Mouse (Mus musculus) heart, embryonic 16.5 days (tissue): ENCODE measurements around the gene Dnm3. TPM values are rescaled to one million over a fixed set of nuclear protein-coding genes. Genes with fewer than 3 reads are reported as not detected.

Experiments
- ATAC-seq: fragments of 200-750 bp; cut with Nextera tagmentation; replicated peaks from 2 replicates; pipeline ENCODE4 v1.8.0; 2017; ENCODE audit warnings: moderate number of reproducible peaks; ENCODE audit not compliant: insufficient read depth, low FRiP score; ENCODE audit errors: extremely low read depth
- H3K27ac ChIP-seq: fragments of 300-500 bp; sonication (generic); 2 replicates; pipeline ENCODE4 v1.5.1; 2014; ENCODE audit warnings: mild to moderate bottlenecking, low read length, control low read depth, moderate library complexity
- H3K27me3 ChIP-seq: fragments of 300-500 bp; sonication (generic); 2 replicates; pipeline ENCODE4 v1.6.1; 2014; ENCODE audit warnings: low read length, mixed read lengths; ENCODE audit not compliant: control insufficient read depth, insufficient read depth
- H3K36me3 ChIP-seq: fragments of 300-500 bp; sonication (generic); 2 replicates; pipeline ENCODE4 v1.6.1; 2014; ENCODE audit not compliant: control insufficient read depth, insufficient read depth
- H3K4me1 ChIP-seq: fragments of 300-500 bp; sonication (generic); 2 replicates; pipeline ENCODE4 v1.6.1; 2014; ENCODE audit warnings: low read length, mixed read lengths; ENCODE audit not compliant: control insufficient read depth, insufficient read depth
- H3K4me2 ChIP-seq: fragments of 300-500 bp; sonication (generic); 2 replicates; pipeline ENCODE4 v1.6.1; 2014; ENCODE audit warnings: low read depth, mild to moderate bottlenecking, control low read depth, low read length
- H3K4me3 ChIP-seq: fragments of 300-500 bp; sonication (generic); 2 replicates; pipeline ENCODE4 v1.5.1; 2014; ENCODE audit warnings: mild to moderate bottlenecking, control low read depth, low read length
- H3K9ac ChIP-seq: fragments of 300-500 bp; sonication (generic); 2 replicates; pipeline ENCODE4 v1.6.1; 2014; ENCODE audit warnings: low read length, control low read depth
- H3K9me3 ChIP-seq: fragments of 300-500 bp; sonication (generic); replicated peaks from 2 replicates; pipeline ENCODE4 v1.6.1; 2016; ENCODE audit warnings: low read length; ENCODE audit not compliant: control insufficient read depth
- WGBS: fragments of 180-500 bp; shearing (Covaris S2); extraction: QIAGEN DNeasy Blood & Tissue Kit; methylation state at CpG from one replicate; pipeline ENCODE4 v1.1.7; 2014; 5-methylcytosine and 5-hydroxymethylcytosine counted together
- polyA plus RNA-seq: library from polyadenylated mRNA; unstranded; fragments of >200 nt; fragmentation: Nextera tagmentation; extraction: Ambion mirVana; gene quantifications from 2 replicates; pipeline ENCODE4 v1.2.1, GENCODE M21; 2015

Gene Dnm3
- polyA plus RNA-seq, 1 experiment from 2014 or later = 2.0 TPM

DNA sequence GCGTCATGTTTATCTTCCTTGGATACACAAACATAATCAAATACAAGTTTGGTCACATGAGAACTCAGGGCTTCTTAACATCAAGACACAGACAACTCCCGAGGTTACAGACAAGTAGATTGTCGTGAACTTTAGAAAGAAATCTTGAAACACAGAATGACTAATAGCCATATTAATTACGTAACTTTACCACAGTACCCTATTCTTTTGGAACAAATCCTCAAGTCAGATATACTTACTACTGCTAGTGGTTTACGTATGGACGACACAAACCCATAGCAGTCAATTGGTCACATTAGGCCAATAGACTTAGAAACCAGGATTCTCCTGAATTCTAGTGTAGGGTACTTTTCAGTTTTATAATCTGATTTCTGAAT lies 459.2 kb downstream of the Dnm3 start:
- Histone ChIP-seq H3K27ac (peak overlapping the region; percentile 13), H3K4me2 (no peak overlapping the region), H3K27me3 (no peaks in the 10 kb centered on the region), H3K4me3 (no peak overlapping the region), H3K9ac (no peak overlapping the region), H3K9me3 (no peaks in the 10 kb centered on the region), H3K4me1 (peaks cover 11% of the 10 kb centered on the region; the same call in 1 of the 2 replicates), H3K36me3 (no peaks in the 10 kb centered on the region)
- 67% methylated on average over 6 of the region's 6 CpGs for WGBS
- ATAC-seq = no peak

DNA sequence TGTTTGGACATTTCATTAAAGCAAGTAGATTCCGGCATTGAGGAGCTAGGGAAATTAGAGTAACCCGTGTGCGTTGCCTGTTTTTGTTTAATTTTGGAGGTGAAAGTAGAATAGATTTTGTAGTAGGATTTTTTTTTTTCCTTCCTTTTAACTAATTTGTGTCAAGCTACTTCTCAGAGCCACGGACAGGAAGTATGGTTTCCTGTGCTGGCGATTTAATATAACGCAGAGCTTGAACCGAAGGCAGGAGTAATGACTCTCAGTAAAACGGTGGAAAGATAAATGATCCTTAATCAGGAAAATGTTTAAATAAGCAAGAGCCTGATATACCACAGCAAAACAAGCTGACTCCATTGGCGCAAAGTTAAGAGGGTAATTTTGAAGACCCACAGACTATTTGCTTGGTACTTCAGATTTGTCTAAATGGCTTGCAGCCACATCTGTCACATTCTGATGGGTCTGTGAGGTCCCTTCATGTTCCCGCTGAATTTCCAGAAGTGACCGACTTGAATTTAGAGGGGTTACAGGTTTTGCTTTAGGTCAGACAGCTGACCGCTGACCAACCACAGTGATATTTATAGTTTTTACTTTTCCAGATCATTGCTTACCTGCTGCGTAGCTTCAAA lies 459.7 kb downstream of the Dnm3 start:
- Histone ChIP-seq H3K27ac (peak overlapping the region; percentile 13), H3K4me3 (no peak overlapping the region), H3K9me3 (no peaks in the 10 kb centered on the region), H3K27me3 (no peaks in the 10 kb centered on the region), H3K36me3 (no peaks in the 10 kb centered on the region), H3K9ac (no peak overlapping the region), H3K4me2 (0 out of 2 replicates have a peak overlapping the region, but pooled peaks have one; percentile 6), H3K4me1 (peaks cover 14% of the 10 kb centered on the region; the same call in 1 of the 2 replicates)
- no peak for ATAC-seq
- WGBS = 47% methylated on average over 13 of the region's 13 CpGs

DNA sequence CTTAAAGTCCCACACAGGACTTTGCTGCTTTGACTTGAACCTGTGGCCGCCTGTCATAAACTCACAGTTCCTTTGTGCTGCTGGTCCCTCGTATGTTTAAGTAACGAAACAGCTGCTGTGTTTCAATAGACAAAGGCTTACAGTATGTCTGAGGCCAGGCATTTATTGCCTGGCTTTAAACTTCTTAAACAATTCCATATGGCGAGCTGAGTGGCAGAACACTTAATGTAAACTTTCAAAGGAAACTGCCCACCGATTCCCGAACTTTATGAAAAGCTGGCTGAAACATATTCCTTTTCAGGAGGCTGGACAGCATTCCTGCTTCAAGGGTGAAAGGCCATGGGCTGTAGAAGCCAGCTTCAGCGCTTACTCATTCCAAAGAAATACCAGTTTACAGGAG lies 460.9 kb downstream of the Dnm3 start:
- no peak for ATAC-seq
- Histone ChIP-seq H3K36me3 (no peaks in the 10 kb centered on the region), H3K9ac (no peak overlapping the region), H3K27me3 (no peaks in the 10 kb centered on the region), H3K9me3 (no peaks in the 10 kb centered on the region), H3K27ac (peak overlapping the region; percentile 54), H3K4me1 (peaks cover 15% of the 10 kb centered on the region), H3K4me3 (no peak overlapping the region), H3K4me2 (no peak overlapping the region)
- WGBS = 49% methylated on average over 7 of the region's 7 CpGs

DNA sequence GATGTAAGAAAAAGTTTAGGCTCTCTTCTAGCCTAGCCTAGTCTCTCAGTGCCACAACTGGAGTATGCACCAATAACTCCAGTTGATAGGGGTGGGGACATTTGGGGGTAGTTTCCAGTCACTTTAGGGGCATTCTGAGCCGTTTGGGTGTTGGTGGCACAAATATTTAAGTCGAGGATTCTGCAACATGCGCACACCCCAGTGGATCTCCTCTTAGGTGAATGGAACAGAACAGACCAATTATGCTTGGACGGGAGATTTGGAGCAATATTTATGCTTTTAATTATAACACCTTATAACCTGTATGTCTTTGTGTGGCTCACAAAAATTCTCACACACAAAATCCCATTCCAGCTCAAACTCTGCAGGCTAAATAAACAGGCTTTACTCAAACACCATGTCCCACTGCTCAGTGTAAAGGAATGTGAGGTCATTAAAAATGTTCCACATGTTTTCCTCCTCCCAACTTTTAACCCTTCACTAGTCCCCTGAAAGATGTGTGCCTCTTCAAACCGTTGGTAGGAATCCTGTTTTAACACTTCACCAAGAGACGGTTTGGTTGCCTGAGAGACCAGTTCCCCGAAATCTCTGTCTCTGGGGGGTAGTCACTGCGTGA lies 462.5 kb downstream of the Dnm3 start:
- Histone ChIP-seq H3K4me2 (no peak overlapping the region), H3K27me3 (no peaks in the 10 kb centered on the region), H3K9me3 (no peaks in the 10 kb centered on the region), H3K4me1 (peaks cover 13% of the 10 kb centered on the region), H3K36me3 (no peaks in the 10 kb centered on the region), H3K9ac (no peak overlapping the region), H3K27ac (peak overlapping the region; percentile 59), H3K4me3 (no peak overlapping the region)
- WGBS = 56% methylated on average over 8 of the region's 8 CpGs
- ATAC-seq = no peak

DNA sequence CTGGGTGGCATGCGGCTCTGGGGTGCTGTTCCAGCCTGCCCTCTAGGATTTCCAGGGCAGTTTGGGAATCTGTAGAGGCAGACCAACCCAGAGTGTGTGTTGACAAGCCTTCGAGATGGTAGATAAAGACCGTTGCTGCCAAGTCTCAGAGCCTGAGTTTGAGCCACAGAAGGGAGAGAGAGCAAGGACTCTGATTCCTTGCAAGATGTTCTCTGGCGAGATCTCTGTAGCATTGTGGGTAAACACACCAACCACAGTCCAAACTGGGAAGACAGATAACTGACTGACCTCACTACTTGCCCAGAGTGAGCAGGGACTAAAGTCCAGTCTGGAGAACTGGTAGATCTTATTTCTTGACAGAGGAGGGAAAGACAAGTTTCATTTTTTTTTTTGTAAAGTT lies 464.3 kb downstream of the Dnm3 start:
- Histone ChIP-seq H3K9ac (no peak overlapping the region), H3K4me1 (peaks cover 18% of the 10 kb centered on the region), H3K27ac (no peak overlapping the region)

DNA sequence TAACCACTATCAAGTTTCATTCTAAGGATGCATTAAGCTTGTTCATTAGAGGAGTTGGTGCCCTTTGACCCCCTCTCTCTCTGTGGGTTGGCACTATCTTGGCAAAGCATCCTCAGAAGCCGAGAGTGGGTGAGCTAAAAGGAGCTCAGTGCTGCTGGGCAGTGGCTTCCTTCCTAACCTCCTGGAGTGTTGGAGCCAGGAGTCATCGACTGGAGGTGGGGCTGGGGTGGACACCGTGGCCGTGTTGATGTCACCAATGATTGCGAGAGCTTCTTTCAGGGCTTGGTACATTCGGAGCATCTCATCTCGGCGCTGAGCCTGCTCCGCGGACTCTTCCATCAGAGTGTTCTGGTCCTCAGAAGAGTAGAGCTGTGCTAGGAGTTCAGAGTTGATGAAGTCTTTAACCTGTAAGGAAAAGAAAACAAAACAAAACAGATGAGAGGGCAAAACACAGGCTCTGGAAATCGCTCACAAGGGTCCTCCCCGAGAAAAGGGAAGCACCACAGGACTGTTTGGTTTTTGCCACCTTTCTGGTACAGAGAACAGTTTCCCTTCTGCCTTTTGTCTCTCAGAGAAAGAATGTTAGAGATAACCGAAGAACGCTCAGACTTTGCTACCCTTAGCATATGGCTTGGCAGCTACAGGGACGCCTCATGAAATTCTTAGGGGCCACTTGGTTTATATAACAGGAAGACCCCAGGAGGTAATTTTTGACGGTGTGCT lies 466.1 kb downstream of the Dnm3 start:
- Histone ChIP-seq H3K4me1 (peaks cover 20% of the 10 kb centered on the region), H3K4me3 (no peak overlapping the region), H3K9me3 (no peaks in the 10 kb centered on the region), H3K4me2 (peak overlapping the region; percentile 18), H3K36me3 (no peaks in the 10 kb centered on the region), H3K27me3 (no peaks in the 10 kb centered on the region), H3K27ac (no peak overlapping the region), H3K9ac (no peak overlapping the region)
- no peak for ATAC-seq
- 37% methylated on average over 16 of the region's 16 CpGs for WGBS

More for the DNA sequence above, 464.3 kb downstream of the Dnm3 start:
- Histone ChIP-seq H3K4me2 (no peak overlapping the region), H3K36me3 (no peaks in the 10 kb centered on the region), H3K27me3 (no peaks in the 10 kb centered on the region), H3K4me3 (no peak overlapping the region), H3K9me3 (no peaks in the 10 kb centered on the region)
- 18% methylated on average over 4 of the region's 4 CpGs for WGBS
- no peak for ATAC-seq

DNA sequence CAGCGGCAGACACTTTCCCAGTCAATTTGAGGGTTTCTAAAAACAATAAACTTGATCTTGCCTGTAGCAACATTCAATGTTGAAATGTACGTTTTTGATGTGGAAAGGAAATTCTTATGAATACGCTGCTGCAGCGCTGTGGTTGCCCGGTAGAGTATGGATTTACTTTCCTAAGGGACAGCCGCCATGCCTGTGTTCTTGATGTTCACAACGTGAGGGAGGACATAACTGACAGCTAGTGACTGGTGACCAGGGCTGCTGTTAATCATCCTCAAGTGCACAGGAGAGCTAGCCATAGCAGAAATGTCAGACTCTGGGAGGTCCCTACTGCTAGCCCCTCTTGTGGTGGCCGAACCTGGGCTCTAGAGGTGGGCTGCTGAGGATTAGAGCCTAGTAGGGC lies 468.7 kb downstream of the Dnm3 start:
- Histone ChIP-seq H3K36me3 (no peaks in the 10 kb centered on the region), H3K4me1 (peaks cover 25% of the 10 kb centered on the region), H3K27me3 (no peaks in the 10 kb centered on the region), H3K4me2 (no peak overlapping the region), H3K9ac (no peak overlapping the region), H3K9me3 (no peaks in the 10 kb centered on the region), H3K4me3 (no peak overlapping the region), H3K27ac (peak overlapping the region; percentile 60)
- WGBS = 59% methylated on average over 8 of the region's 8 CpGs
- ATAC-seq = no peak

DNA sequence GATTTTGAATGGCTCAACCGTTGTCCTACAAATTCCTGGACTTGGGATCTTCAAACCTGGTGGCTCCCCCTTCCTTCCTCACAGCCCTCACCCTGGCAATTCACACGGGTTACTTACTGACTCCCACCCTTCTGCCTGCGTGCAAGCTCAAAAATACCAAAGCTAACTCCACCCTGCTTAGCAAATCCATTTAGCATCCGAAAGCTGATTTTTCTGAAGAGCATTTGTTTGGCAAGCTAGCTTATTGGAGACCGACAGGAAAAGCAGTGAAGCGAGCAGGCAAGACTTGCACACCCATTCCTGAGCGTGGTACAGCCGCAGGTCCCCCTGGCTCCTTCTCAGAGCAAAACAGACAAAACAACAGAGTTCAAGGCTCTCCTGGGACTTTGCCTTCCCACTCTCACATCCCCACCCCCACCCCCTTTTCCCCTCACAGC lies 469.2 kb downstream of the Dnm3 start:
- no peaks in the 10 kb centered on the region for H3K27me3 ChIP-seq
- H3K9me3 ChIP-seq = no peaks in the 10 kb centered on the region
- H3K4me2 ChIP-seq = no peak overlapping the region
- no peaks in the 10 kb centered on the region for H3K36me3 ChIP-seq
- H3K4me1 ChIP-seq = peaks cover 30% of the 10 kb centered on the region
- WGBS = 32% methylated on average over 8 of the region's 8 CpGs
- no peak for ATAC-seq
- H3K27ac ChIP-seq = peak overlapping the region; percentile 60
- no peak overlapping the region for H3K9ac ChIP-seq
- H3K4me3 ChIP-seq = no peak overlapping the region

DNA sequence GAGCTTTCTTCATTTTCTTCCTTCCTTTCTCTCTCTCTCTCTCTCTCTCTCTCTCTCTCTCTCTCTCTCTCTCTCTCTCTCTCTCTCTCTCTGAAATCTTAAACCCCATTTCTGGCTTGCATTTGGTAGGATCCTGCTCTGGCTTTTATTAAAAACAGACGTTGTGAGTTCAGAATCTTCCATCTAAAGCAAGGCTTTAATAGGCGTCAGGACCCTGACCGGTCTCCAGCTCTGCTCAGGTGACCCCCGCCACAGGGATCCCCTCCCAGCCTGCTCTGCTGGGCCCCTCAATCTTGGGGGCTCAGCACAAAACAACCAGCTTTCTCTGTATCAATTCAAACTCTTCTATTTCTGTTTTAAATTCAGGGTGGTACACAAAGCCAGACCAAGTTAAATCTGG lies 469.6 kb downstream of the Dnm3 start:
- Histone ChIP-seq H3K27ac (peak overlapping the region; percentile 43), H3K9ac (no peak overlapping the region), H3K4me1 (peaks cover 28% of the 10 kb centered on the region), H3K27me3 (no peaks in the 10 kb centered on the region), H3K9me3 (no peaks in the 10 kb centered on the region), H3K4me3 (no peak overlapping the region), H3K36me3 (no peaks in the 10 kb centered on the region), H3K4me2 (no peak overlapping the region)
- ATAC-seq = no peak
- WGBS = 58% methylated on average over 4 of the region's 4 CpGs
